Mouse (Mus musculus) forebrain, embryonic 14.5 days (tissue): ENCODE results near the gene Syce1. TPM values are rescaled to one million over a fixed set of nuclear protein-coding genes. Genes with fewer than 3 reads are reported as not detected.
"Not testable (repeated sequence)": the region's sequence is repeated elsewhere in the genome, so short reads cannot be mapped to it uniquely, and the experiment has no call there.

ENCODE experiments used
- ATAC-seq: fragments of 200-750 bp; cut with Nextera tagmentation; 2 replicates; pipeline ENCODE4 v1.8.0; 2017; ENCODE audit warnings: mild to moderate bottlenecking, moderate library complexity
- DNase-seq: peaks from one replicate; pipeline ENCODE4 v3.0.0-alpha.2; 2015; ENCODE audit warnings: low spot score
- H3K27ac ChIP-seq: fragments of 300-500 bp; sonication (generic); 2 replicates; pipeline ENCODE4 v1.5.1; 2014; ENCODE audit warnings: low read depth, mild to moderate bottlenecking, control low read depth, low read length, moderate library complexity
- H3K27me3 ChIP-seq: fragments of 300-500 bp; sonication (generic); replicated peaks from 2 replicates; pipeline ENCODE4 v1.6.1; 2014; ENCODE audit warnings: low read length, control low read depth, mixed read lengths; ENCODE audit not compliant: control insufficient read depth, insufficient read depth
- H3K36me3 ChIP-seq: fragments of 300-500 bp; sonication (generic); 2 replicates; pipeline ENCODE4 v1.6.1; 2014; ENCODE audit warnings: low read length, control low read depth; ENCODE audit not compliant: control insufficient read depth, insufficient read depth
- H3K4me1 ChIP-seq: fragments of 300-500 bp; sonication (generic); 2 replicates; pipeline ENCODE4 v1.6.1; 2014; ENCODE audit warnings: antibody characterized with exemption, low read length, control low read depth; ENCODE audit not compliant: control insufficient read depth, insufficient read depth
- H3K4me2 ChIP-seq: fragments of 300-500 bp; sonication (generic); 2 replicates; pipeline ENCODE4 v1.6.1; 2014; ENCODE audit warnings: mild to moderate bottlenecking, control low read depth, low read length
- H3K4me3 ChIP-seq: fragments of 300-500 bp; sonication (generic); 2 replicates; pipeline ENCODE4 v1.5.1; 2014; ENCODE audit warnings: low read depth, low read length, control low read depth
- H3K9ac ChIP-seq: fragments of 300-500 bp; sonication (generic); 2 replicates; pipeline ENCODE4 v1.6.1; 2014; ENCODE audit warnings: mild to moderate bottlenecking, low read length, control low read depth, moderate library complexity
- H3K9me3 ChIP-seq: fragments of 300-500 bp; sonication (generic); replicated peaks from 2 replicates; pipeline ENCODE4 v1.6.1; 2016; ENCODE audit warnings: low read length, control low read depth, mixed read lengths; ENCODE audit not compliant: control insufficient read depth
- WGBS: fragments of 180-500 bp; shearing (Covaris S2); extraction: QIAGEN DNeasy Blood & Tissue Kit; methylation state at CpG from one replicate; pipeline ENCODE4 v1.1.7; 2014; 5-methylcytosine and 5-hydroxymethylcytosine counted together
- polyA plus RNA-seq: library from polyadenylated mRNA; unstranded; fragments of >200 nt; fragmentation: Nextera tagmentation; extraction: Ambion mirVana; gene quantifications from 2 replicates; pipeline ENCODE4 v1.2.1, GENCODE M21; 2014

The Syce1 gene
- polyA plus RNA-seq, 1 experiment from 2014 or later: 0.23 TPM

GRCm38 (mm10) chr7:140797619-140798018 is 10.0 kb upstream of the Syce1 start:
- Histone ChIP-seq H3K4me3 (no peak overlapping the region), H3K27ac (no peak overlapping the region), H3K9ac (no peak overlapping the region), H3K27me3 (no peaks in the 10 kb centered on the region), H3K9me3 (no peaks in the 10 kb centered on the region), H3K4me2 (no peak overlapping the region), H3K36me3 (no peaks in the 10 kb centered on the region), H3K4me1 (no peaks in the 10 kb centered on the region)
- no peak for ATAC-seq
- WGBS: 87% methylated on average over 3 of the region's 3 CpGs
- DNase-seq: no peak

- H3K4me3 ChIP-seq: no peak overlapping the region
- H3K27ac ChIP-seq: no peak overlapping the region
- no peaks in the 10 kb centered on the region for H3K9me3 ChIP-seq
- no peak for DNase-seq
- no peaks in the 10 kb centered on the region for H3K4me1 ChIP-seq
- H3K4me2 ChIP-seq: no peak overlapping the region
- H3K27me3 ChIP-seq: no peaks in the 10 kb centered on the region
- WGBS: 82% methylated on average over 4 of the region's 4 CpGs
- ATAC-seq: no peak
- H3K36me3 ChIP-seq: no peaks in the 10 kb centered on the region
- no peak overlapping the region for H3K9ac ChIP-seq
These were observed 5.9 kb upstream of the Syce1 start for GRCm38 (mm10) chr7:140793541-140793940.

- no peak overlapping the region for H3K9ac ChIP-seq
- H3K9me3 ChIP-seq: no peaks in the 10 kb centered on the region
- no peak overlapping the region for H3K4me2 ChIP-seq
- 90% methylated on average over 7 of the region's 7 CpGs for WGBS
- H3K36me3 ChIP-seq: no peaks in the 10 kb centered on the region
- no peaks in the 10 kb centered on the region for H3K27me3 ChIP-seq
- H3K27ac ChIP-seq: no peak overlapping the region
- ATAC-seq: no peak
- H3K4me3 ChIP-seq: no peak overlapping the region
- H3K4me1 ChIP-seq: no peaks in the 10 kb centered on the region
- DNase-seq: no peak
These were observed 392 bp upstream of the Syce1 start for GRCm38 (mm10) chr7:140788053-140788435.

GRCm38 (mm10) chr7:140780548-140780947 is 7.1 kb downstream of the Syce1 start:
- Histone ChIP-seq H3K4me3 (no peak overlapping the region), H3K4me2 (no peak overlapping the region), H3K9ac (no peak overlapping the region), H3K4me1 (no peaks in the 10 kb centered on the region), H3K27ac (no peak overlapping the region), H3K9me3 (no peaks in the 10 kb centered on the region), H3K27me3 (no peaks in the 10 kb centered on the region), H3K36me3 (no peaks in the 10 kb centered on the region)
- DNase-seq (peak; percentile 4), ATAC-seq (no peak)
- 51% methylated on average over 4 of the region's 4 CpGs for WGBS

GRCm38 (mm10) chr7:140765888-140766739 is 21.5 kb downstream of the Syce1 start:
- Histone ChIP-seq H3K9ac (no peak overlapping the region), H3K27ac (no peak overlapping the region), H3K4me1 (no peaks in the 10 kb centered on the region), H3K4me3 (no peak overlapping the region), H3K27me3 (no peaks in the 10 kb centered on the region), H3K36me3 (no peaks in the 10 kb centered on the region), H3K9me3 (no peaks in the 10 kb centered on the region), H3K4me2 (no peak overlapping the region)
- 78% methylated on average over 12 of the region's 12 CpGs for WGBS
- no peak for DNase-seq
- no peak for ATAC-seq

- not testable (repeated sequence) for ATAC-seq, H3K9ac ChIP-seq, DNase-seq, H3K4me3 ChIP-seq, H3K4me2 ChIP-seq, H3K9me3 ChIP-seq, H3K36me3 ChIP-seq, H3K27me3 ChIP-seq, H3K27ac ChIP-seq, H3K4me1 ChIP-seq
- 66% methylated on average over 1 of the region's 1 CpGs for WGBS
These were observed 22.3 kb downstream of the Syce1 start for GRCm38 (mm10) chr7:140765391-140765790.

GRCm38 (mm10) chr7:140763447-140764020 is 24.1 kb downstream of the Syce1 start, which contains the start of gene Cyp2e1:
TSS of gene Cyp2e1 (plus strand) at chr7:140763739.
- H3K27ac ChIP-seq: no peak within 1 kb of the TSS
- 90% methylated on average over 7 of the region's 7 CpGs for WGBS
- no peaks in the 10 kb centered on the region for H3K27me3 ChIP-seq
- H3K4me1 ChIP-seq: no peaks in the 10 kb centered on the region
- DNase-seq: no peak
- no peak within 1 kb of the TSS for H3K4me3 ChIP-seq
- ATAC-seq: no peak
- no peaks in the 10 kb centered on the region for H3K9me3 ChIP-seq
- no peak within 1 kb of the TSS for H3K9ac ChIP-seq
- no peak within 1 kb of the TSS for H3K4me2 ChIP-seq
- H3K36me3 ChIP-seq: no peaks in the 10 kb centered on the region

GRCm38 (mm10) chr7:140760647-140761046 is 27.0 kb downstream of the Syce1 start:
- Histone ChIP-seq H3K9me3 (no peaks in the 10 kb centered on the region), H3K36me3 (no peaks in the 10 kb centered on the region), H3K9ac (no peak overlapping the region), H3K4me2 (no peak overlapping the region), H3K27ac (no peak overlapping the region), H3K27me3 (no peaks in the 10 kb centered on the region), H3K4me1 (no peaks in the 10 kb centered on the region), H3K4me3 (no peak overlapping the region)
- DNase-seq: no peak
- no peak for ATAC-seq

GRCm38 (mm10) chr7:140756151-140756854 is 31.3 kb downstream of the Syce1 start:
- Histone ChIP-seq H3K27ac (no peak overlapping the region), H3K9ac (no peak overlapping the region), H3K4me2 (no peak overlapping the region), H3K4me3 (no peak overlapping the region), H3K9me3 (no peaks in the 10 kb centered on the region), H3K27me3 (no peaks in the 10 kb centered on the region), H3K36me3 (no peaks in the 10 kb centered on the region), H3K4me1 (no peaks in the 10 kb centered on the region)
- DNase-seq: no peak
- 83% methylated on average over 4 of the region's 4 CpGs for WGBS
- no peak for ATAC-seq
